Comparison of ENCODE assay signal across 9 mouse cellular contexts in the genomic region with DNA sequence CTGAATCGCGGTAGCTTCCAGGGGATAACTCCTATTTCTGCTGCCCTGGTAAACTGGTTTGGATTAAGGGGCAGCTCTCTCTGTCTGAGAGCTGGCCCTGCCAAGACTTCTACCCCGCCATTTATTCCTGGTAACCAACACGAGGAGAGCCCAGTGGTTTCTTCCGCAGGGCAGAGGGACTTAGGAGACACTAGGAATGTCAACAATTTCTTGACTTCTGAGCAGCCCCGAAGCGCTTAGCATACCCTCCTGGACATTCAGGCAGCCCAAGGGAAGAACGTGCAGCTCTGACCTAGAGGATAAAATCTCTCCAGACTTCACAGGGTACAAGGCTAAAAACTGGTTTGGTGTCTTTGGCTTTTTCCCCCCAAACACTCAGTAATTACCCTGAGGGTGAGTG. TPM values are rescaled to one million over a fixed set of nuclear protein-coding genes. Genes with fewer than 3 reads are reported as not detected.
A peak's percentile ranks its signal among the peaks of the same experiment; 100 is the strongest.
DNase-seq lines count a peak whose midpoint lies in the region; ATAC-seq and TF ChIP-seq lines count a peak whose summit lies in the region.
"Had no signal": no experiment of that assay in that cellular context is flagged by ENCODE, and none has a peak within 500 bp of the region (broad histone marks: within the 10 kb centered on the region; RNA-seq: fewer than 3 reads in every experiment).

No protein-coding gene starts in this region.

- ATAC-seq in kidney, embryonic 14.5 days (ENCODE audit: low FRiP score, low TSS enrichment): 0 out of 2 replicates have a peak, but pooled peaks have one; percentile 7
- ATAC-seq in embryonic facial prominence, embryonic 12.5 days (ENCODE audit: insufficient number of reproducible peaks, insufficient read depth, low FRiP score, low TSS enrichment): no peak
- ATAC-seq in intestine, embryonic 16.5 days: peak; percentile 26
- no peak; the same call in 1 of the 2 replicates for ATAC-seq in midbrain, postnatal 0 days (ENCODE audit: low FRiP score)

- peak overlapping the region; percentile 31 for H3K4me2 ChIP-seq in kidney, embryonic 14.5 days (replicated peaks; ENCODE audit: low read depth, low read length)
- H3K4me2 ChIP-seq in embryonic facial prominence, embryonic 12.5 days (replicated peaks): peak overlapping the region; percentile 43
- H3K4me2 ChIP-seq in intestine, embryonic 16.5 days (ENCODE audit: low read depth, low read length): peak overlapping the region; percentile 44
- H3K4me2 ChIP-seq in midbrain, postnatal 0 days (ENCODE audit: low read depth, low read length, poor library complexity, severe bottlenecking): peak overlapping the region; percentile 52

- DNase-seq in kidney, adult 18-20 months: no peak
- no peak for DNase-seq in midbrain, postnatal 0 days (ENCODE audit: low spot score)
- no peak for DNase-seq in ovary, postnatal 36 days (ENCODE audit: low spot score)
- no peak for DNase-seq in right cerebral cortex, adult 2 months (ENCODE audit: low spot score in 2 of 2)
- no peak for DNase-seq in retina, embryonic 14.5 days (ENCODE audit: low spot score)

- peaks cover 33% of the 10 kb centered on the region for H3K4me1 ChIP-seq in kidney, embryonic 14.5 days (ENCODE audit: control insufficient read depth, insufficient read depth, low read length)
- peaks cover 40% of the 10 kb centered on the region for H3K4me1 ChIP-seq in embryonic facial prominence, embryonic 12.5 days
- H3K4me1 ChIP-seq in intestine, embryonic 16.5 days (ENCODE audit: control insufficient read depth, insufficient read depth, low read length): peaks cover 21% of the 10 kb centered on the region
- 0 out of 2 replicates have a peak, but pooled peaks cover 3% of the 10 kb centered on the region for H3K4me1 ChIP-seq in midbrain, postnatal 0 days (ENCODE audit: insufficient read depth, low read length)

- peaks cover 20% of the 10 kb centered on the region; the same call in 1 of the 2 replicates for H3K36me3 ChIP-seq in kidney, embryonic 14.5 days (ENCODE audit: control insufficient read depth, insufficient read depth, low read length)
- H3K36me3 ChIP-seq in embryonic facial prominence, embryonic 12.5 days: peaks cover 7% of the 10 kb centered on the region; the same call in 1 of the 2 replicates
- no peaks in the 10 kb centered on the region for H3K36me3 ChIP-seq in intestine, embryonic 16.5 days (ENCODE audit: control insufficient read depth, insufficient read depth, low read length)
- H3K36me3 ChIP-seq in midbrain, postnatal 0 days (ENCODE audit: insufficient read depth, low read length): no peaks in the 10 kb centered on the region

- H3K9ac ChIP-seq in kidney, embryonic 14.5 days (ENCODE audit: low read depth, low read length): peak overlapping the region; percentile 37
- no peak overlapping the region for H3K9ac ChIP-seq in embryonic facial prominence, embryonic 12.5 days
- peak overlapping the region; percentile 27; the same call in 1 of the 2 replicates for H3K9ac ChIP-seq in intestine, embryonic 16.5 days (ENCODE audit: low read depth, low read length)
- peak overlapping the region; percentile 36; the same call in 1 of the 2 replicates for H3K9ac ChIP-seq in midbrain, postnatal 0 days (replicated peaks; ENCODE audit: low read length, poor library complexity, severe bottlenecking)

- H3K9me3 ChIP-seq in kidney, embryonic 14.5 days (ENCODE audit: control insufficient read depth, low read length): no peaks in the 10 kb centered on the region
- no peaks in the 10 kb centered on the region for H3K9me3 ChIP-seq in embryonic facial prominence, embryonic 12.5 days
- no peaks in the 10 kb centered on the region for H3K9me3 ChIP-seq in intestine, embryonic 16.5 days (ENCODE audit: control insufficient read depth, low read length)
- H3K9me3 ChIP-seq in midbrain, postnatal 0 days (ENCODE audit: low read length): no peaks in the 10 kb centered on the region
- H3K9me3 ChIP-seq: G1E had no signal

- H3K4me3 ChIP-seq in kidney, embryonic 14.5 days (ENCODE audit: low read length): peak overlapping the region; percentile 14; the same call in 1 of the 2 replicates
- H3K4me3 ChIP-seq in embryonic facial prominence, embryonic 12.5 days: 0 out of 2 replicates have a peak overlapping the region, but pooled peaks have one; percentile 3
- H3K4me3 ChIP-seq in intestine, embryonic 16.5 days (ENCODE audit: low read length): peak overlapping the region; percentile 28
- peak overlapping the region; percentile 27 for H3K4me3 ChIP-seq in midbrain, postnatal 0 days (ENCODE audit: low read depth, low read length)

- H3K27me3 ChIP-seq in kidney, embryonic 14.5 days (ENCODE audit: control insufficient read depth, insufficient read depth, low read length): no peaks in the 10 kb centered on the region
- no peaks in the 10 kb centered on the region for H3K27me3 ChIP-seq in embryonic facial prominence, embryonic 12.5 days
- no peaks in the 10 kb centered on the region for H3K27me3 ChIP-seq in intestine, embryonic 16.5 days (replicated peaks; ENCODE audit: control insufficient read depth, insufficient read depth, low read length)
- H3K27me3 ChIP-seq in midbrain, postnatal 0 days (ENCODE audit: insufficient read depth, low read length): 0 out of 2 replicates have a peak, but pooled peaks cover 7% of the 10 kb centered on the region

- TF ChIP-seq CTCF in midbrain, postnatal 0 days (IDR thresholded peaks at IDR 0.05): no peak

- 19% methylated on average over 8 of the region's 8 CpGs for WGBS in kidney, embryonic 14.5 days
- WGBS in embryonic facial prominence, embryonic 12.5 days: 6% methylated on average over 8 of the region's 8 CpGs
- WGBS in intestine, embryonic 16.5 days: 10% methylated on average over 8 of the region's 8 CpGs
- 6% methylated on average over 8 of the region's 8 CpGs for WGBS in midbrain, postnatal 0 days

- H3K27ac ChIP-seq in kidney, embryonic 14.5 days (ENCODE audit: low read depth, low read length): peak overlapping the region; percentile 49; the same call in 1 of the 2 replicates
- peak overlapping the region; percentile 80 for H3K27ac ChIP-seq in embryonic facial prominence, embryonic 12.5 days
- H3K27ac ChIP-seq in intestine, embryonic 16.5 days (ENCODE audit: low read length): no peak overlapping the region
- peak overlapping the region; percentile 21 for H3K27ac ChIP-seq in midbrain, postnatal 0 days (ENCODE audit: low read depth, low read length)

RNA-seq across cellular contexts. Expression of gene Etv5, which starts 10.1 kb away (rescaled TPM):
- polyA plus RNA-seq in kidney, embryonic 14.5 days (2014; fragmentation: Nextera tagmentation; extraction: Ambion mirVana): 43.0 and 68.0 TPM in 2 replicates
- polyA plus RNA-seq in embryonic facial prominence, embryonic 12.5 days (2016; fragmentation: Nextera tagmentation; extraction: Ambion mirVana): 39.5 and 39.8 TPM in 2 replicates
- 10.3 and 11.1 TPM in 2 replicates for polyA plus RNA-seq in intestine, embryonic 16.5 days (2015; fragmentation: Nextera tagmentation; extraction: Ambion mirVana)
- 25.9 and 38.2 TPM in 2 replicates for total RNA-seq in midbrain, postnatal 0 days (2014; rRNA removed)
- 17.9 and 20.7 TPM in 2 replicates for polyA plus RNA-seq in midbrain, postnatal 0 days (2015; fragmentation: Nextera tagmentation; extraction: Ambion mirVana)

Comparison
In these comparisons a context has a peak if more than half of its experiments do, and no peak if none do; other contexts are left out.
1. ATAC-seq: peak in kidney, embryonic 14.5 days (single experiment) and intestine, embryonic 16.5 days (single experiment); none in embryonic facial prominence, embryonic 12.5 days (single experiment) and midbrain, postnatal 0 days (single experiment).
2. Peak in every context shown above with its lines, with median percentiles within 50 percentile points of each other: H3K4me2 ChIP-seq and H3K4me3 ChIP-seq.